Mouse (Mus musculus) kidney, embryonic 16.5 days (tissue): ENCODE data around the gene Zbtb5. TPM values are rescaled to one million over a fixed set of nuclear protein-coding genes. Genes with fewer than 3 reads are reported as not detected.
A peak's percentile ranks its signal among the peaks of the same experiment; 100 is the strongest.
"Not testable (repeated sequence)": the region's sequence is repeated elsewhere in the genome, so short reads cannot be mapped to it uniquely, and the experiment has no call there.

Experiments
- ATAC-seq: fragments of 200-750 bp; cut with Nextera tagmentation; 2 replicates; pipeline ENCODE4 v1.8.0; 2017; ENCODE audit warnings: moderate TSS enrichment; ENCODE audit not compliant: low FRiP score, low TSS enrichment
- H3K27ac ChIP-seq: fragments of 300-500 bp; sonication (generic); 2 replicates; pipeline ENCODE4 v1.5.1; 2014; ENCODE audit warnings: low read length
- H3K27me3 ChIP-seq: fragments of 300-500 bp; sonication (generic); 2 replicates; pipeline ENCODE4 v1.6.1; 2014; ENCODE audit warnings: low read length, control low read depth, mixed read lengths; ENCODE audit not compliant: insufficient read depth
- H3K36me3 ChIP-seq: fragments of 300-500 bp; sonication (generic); 2 replicates; pipeline ENCODE4 v1.6.1; 2014; ENCODE audit warnings: low read length, control low read depth, mixed read lengths; ENCODE audit not compliant: insufficient read depth
- H3K4me1 ChIP-seq: fragments of 300-500 bp; sonication (generic); 2 replicates; pipeline ENCODE4 v1.6.1; 2014; ENCODE audit warnings: low read length, control low read depth, mixed read lengths; ENCODE audit not compliant: insufficient read depth
- H3K4me2 ChIP-seq: fragments of 300-500 bp; sonication (generic); replicated peaks from 2 replicates; pipeline ENCODE4 v1.6.1; 2014; ENCODE audit warnings: low read depth, low read length
- H3K4me3 ChIP-seq: fragments of 300-500 bp; sonication (generic); 2 replicates; pipeline ENCODE4 v1.5.1; 2014; ENCODE audit warnings: mild to moderate bottlenecking, low read length
- H3K9ac ChIP-seq: fragments of 300-500 bp; sonication (generic); replicated peaks from 2 replicates; pipeline ENCODE4 v1.6.1; 2014; ENCODE audit warnings: low read length
- H3K9me3 ChIP-seq: fragments of 300-500 bp; sonication (generic); 2 replicates; pipeline ENCODE4 v1.6.1; 2016; ENCODE audit warnings: low read length, control low read depth
- WGBS: fragments of 180-500 bp; shearing (Covaris S2); extraction: QIAGEN DNeasy Blood & Tissue Kit; methylation state at CpG from one replicate; pipeline ENCODE4 v1.1.7; 2014; 5-methylcytosine and 5-hydroxymethylcytosine counted together
- polyA plus RNA-seq: library from polyadenylated mRNA; unstranded; fragments of >200 nt; fragmentation: Nextera tagmentation; extraction: Ambion mirVana; gene quantifications from 2 replicates; pipeline ENCODE4 v1.2.1, GENCODE M21; 2015

Gene Zbtb5
- polyA plus RNA-seq, 1 experiment from 2014 or later: 25.2 TPM

GRCm38 (mm10) chr4:45013537-45013936, 1.3 kb upstream of the Zbtb5 start:
- H3K27me3 ChIP-seq: no peaks in the 10 kb centered on the region
- no peaks in the 10 kb centered on the region for H3K36me3 ChIP-seq
- peak overlapping the region; percentile 85 for H3K4me2 ChIP-seq
- no peaks in the 10 kb centered on the region for H3K9me3 ChIP-seq
- H3K27ac ChIP-seq: peak overlapping the region; percentile 59; the same call in 1 of the 2 replicates
- no peak for ATAC-seq
- peak overlapping the region; percentile 71 for H3K9ac ChIP-seq
- H3K4me1 ChIP-seq: peaks cover 24% of the 10 kb centered on the region
- WGBS: 0% methylated on average over 2 of the region's 2 CpGs
- H3K4me3 ChIP-seq: peak overlapping the region; percentile 57

DNA sequence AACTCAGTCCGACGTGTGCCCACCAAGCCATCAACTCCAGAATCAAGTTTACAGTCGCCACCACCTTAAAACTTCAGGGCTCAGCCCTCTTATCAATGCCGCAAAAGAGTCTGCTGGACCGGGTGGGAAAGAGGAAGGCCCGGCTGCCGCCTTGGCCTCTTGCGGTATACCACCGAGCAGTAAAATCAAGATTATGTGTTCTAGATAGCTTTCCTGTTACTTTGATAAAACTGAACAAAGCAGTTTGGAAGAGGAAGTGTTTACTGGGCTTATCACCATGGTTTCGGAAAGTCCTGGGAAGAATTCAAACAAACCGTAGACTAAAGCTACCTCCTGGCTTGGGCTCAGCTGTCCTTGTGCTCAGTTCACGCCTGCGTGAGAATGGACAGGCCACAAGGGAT, 819 bp upstream of the Zbtb5 start:
- 3% methylated on average over 13 of the region's 13 CpGs for WGBS
- no peak for ATAC-seq
- Histone ChIP-seq H3K36me3 (no peaks in the 10 kb centered on the region), H3K4me1 (peaks cover 24% of the 10 kb centered on the region), H3K4me2 (peak overlapping the region; percentile 85), H3K9ac (peak overlapping the region; percentile 71), H3K9me3 (no peaks in the 10 kb centered on the region), H3K4me3 (peak overlapping the region; percentile 57), H3K27ac (peak overlapping the region; percentile 59), H3K27me3 (no peaks in the 10 kb centered on the region)

- Histone ChIP-seq H3K9ac (peak overlapping the region; percentile 94), H3K4me3 (peak overlapping the region; percentile 82), H3K4me2 (peak overlapping the region; percentile 66), H3K27ac (peak overlapping the region; percentile 98), H3K9me3 (no peaks in the 10 kb centered on the region), H3K36me3 (no peaks in the 10 kb centered on the region), H3K4me1 (peaks cover 24% of the 10 kb centered on the region), H3K27me3 (no peaks in the 10 kb centered on the region)
- 0% methylated on average over 31 of the region's 31 CpGs for WGBS
- peak; percentile 82 for ATAC-seq
These were observed 569 bp downstream of the Zbtb5 start for GRCm38 (mm10) chr4:45011581-45012104.

- H3K9me3 ChIP-seq: no peaks in the 10 kb centered on the region
- 9% methylated on average over 11 of the region's 11 CpGs for WGBS
- no peak for ATAC-seq
- no peaks in the 10 kb centered on the region for H3K27me3 ChIP-seq
- no peaks in the 10 kb centered on the region for H3K36me3 ChIP-seq
- H3K4me1 ChIP-seq: peaks cover 24% of the 10 kb centered on the region
- H3K27ac ChIP-seq: peak overlapping the region; percentile 98; the same call in 1 of the 2 replicates
- H3K4me2 ChIP-seq: peak overlapping the region; percentile 66
- peak overlapping the region; percentile 94 for H3K9ac ChIP-seq
- H3K4me3 ChIP-seq: peak overlapping the region; percentile 82
These were observed 1.3 kb downstream of the Zbtb5 start for GRCm38 (mm10) chr4:45010806-45011415.

GRCm38 (mm10) chr4:45005452-45005851, 6.8 kb downstream of the Zbtb5 start:
- no peak overlapping the region for H3K27ac ChIP-seq
- peaks cover 9% of the 10 kb centered on the region for H3K4me1 ChIP-seq
- no peaks in the 10 kb centered on the region for H3K27me3 ChIP-seq
- H3K9me3 ChIP-seq: no peaks in the 10 kb centered on the region
- no peak for ATAC-seq
- H3K36me3 ChIP-seq: 0 out of 2 replicates have a peak, but pooled peaks cover 2% of the 10 kb centered on the region
- H3K4me2 ChIP-seq: no peak overlapping the region
- no peak overlapping the region for H3K9ac ChIP-seq
- no peak overlapping the region for H3K4me3 ChIP-seq
- WGBS: 84% methylated on average over 3 of the region's 3 CpGs

GRCm38 (mm10) chr4:45000001-45000400, 12.2 kb downstream of the Zbtb5 start:
- Histone ChIP-seq H3K27me3 (no peaks in the 10 kb centered on the region), H3K9me3 (no peaks in the 10 kb centered on the region), H3K9ac (no peak overlapping the region), H3K27ac (no peak overlapping the region), H3K36me3 (peaks cover 3% of the 10 kb centered on the region; the same call in 1 of the 2 replicates), H3K4me3 (no peak overlapping the region), H3K4me1 (no peaks in the 10 kb centered on the region), H3K4me2 (no peak overlapping the region)
- 90% methylated on average over 6 of the region's 6 CpGs for WGBS
- no peak for ATAC-seq

DNA sequence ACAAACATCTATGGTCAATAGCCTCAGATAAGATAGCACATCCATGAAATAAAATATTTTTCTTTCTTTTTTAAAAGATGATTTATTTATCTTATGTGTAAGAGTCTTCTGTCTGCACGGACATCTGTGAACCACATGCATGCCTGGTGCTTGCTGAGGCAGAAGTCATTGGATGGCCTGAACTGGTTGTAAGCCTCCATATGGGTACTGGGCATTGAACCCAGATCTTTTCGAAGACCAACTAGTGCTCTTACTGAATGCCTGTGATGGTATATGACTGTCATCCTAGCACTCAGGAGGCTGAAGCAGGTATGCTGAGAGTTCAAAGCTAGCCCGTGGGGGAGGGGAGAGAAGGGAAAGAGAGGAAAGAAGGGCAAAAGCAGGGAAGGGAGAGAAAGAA, 14.1 kb downstream of the Zbtb5 start:
- Histone ChIP-seq H3K4me3 (no peak overlapping the region), H3K4me2 (no peak overlapping the region), H3K9me3 (no peaks in the 10 kb centered on the region), H3K4me1 (no peaks in the 10 kb centered on the region), H3K9ac (no peak overlapping the region), H3K36me3 (peaks cover 15% of the 10 kb centered on the region), H3K27me3 (no peaks in the 10 kb centered on the region), H3K27ac (no peak overlapping the region)
- no peak for ATAC-seq
- WGBS: 68% methylated on average over 3 of the region's 3 CpGs

- Histone ChIP-seq H3K9me3 (no peaks in the 10 kb centered on the region), H3K9ac (no peak overlapping the region), H3K27ac (no peak overlapping the region), H3K36me3 (peaks cover 20% of the 10 kb centered on the region), H3K27me3 (no peaks in the 10 kb centered on the region), H3K4me1 (no peaks in the 10 kb centered on the region), H3K4me2 (no peak overlapping the region), H3K4me3 (no peak overlapping the region)
- 86% methylated on average over 18 of the region's 18 CpGs for WGBS
- ATAC-seq: no peak
These were observed 17.4 kb downstream of the Zbtb5 start for GRCm38 (mm10) chr4:44994776-44995175.

DNA sequence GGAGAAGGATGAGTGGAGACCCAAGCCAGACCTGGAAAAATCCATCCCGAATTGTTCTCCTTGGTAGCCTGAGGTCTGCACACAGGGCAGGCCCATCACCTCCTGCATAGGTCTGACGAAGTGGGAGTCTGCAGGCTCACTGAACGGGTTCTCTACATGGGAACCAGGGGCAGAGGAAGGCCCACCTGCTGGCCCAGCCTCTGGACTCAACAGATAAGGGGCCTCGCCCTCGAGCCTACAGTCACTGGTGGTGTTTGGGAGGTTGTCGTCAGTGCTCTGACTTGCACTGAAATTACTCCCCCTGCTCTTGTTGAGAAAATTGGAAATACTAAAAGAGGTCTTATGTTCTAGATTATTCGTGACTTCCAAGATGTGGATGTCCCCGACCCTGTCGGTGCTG, 18.4 kb downstream of the Zbtb5 start:
- Histone ChIP-seq H3K27ac (no peak overlapping the region), H3K4me3 (no peak overlapping the region), H3K4me2 (no peak overlapping the region), H3K9me3 (no peaks in the 10 kb centered on the region), H3K27me3 (no peaks in the 10 kb centered on the region), H3K9ac (no peak overlapping the region), H3K36me3 (peaks cover 26% of the 10 kb centered on the region), H3K4me1 (no peaks in the 10 kb centered on the region)
- no peak for ATAC-seq
- 91% methylated on average over 9 of the region's 9 CpGs for WGBS

- not testable (repeated sequence) for ATAC-seq, H3K4me2 ChIP-seq
- 39% methylated on average over 14 of the region's 14 CpGs for WGBS
These were observed 19.0 kb downstream of the Zbtb5 start for GRCm38 (mm10) chr4:44993179-44993578.

More at GRCm38 (mm10) chr4:44993179-44993578, 19.0 kb downstream of the Zbtb5 start:
- not testable (repeated sequence) for H3K4me1 ChIP-seq, H3K27me3 ChIP-seq, H3K9ac ChIP-seq, H3K27ac ChIP-seq, H3K9me3 ChIP-seq, H3K4me3 ChIP-seq
- H3K36me3 ChIP-seq: peaks cover 32% of the 10 kb centered on the region
